Mouse (Mus musculus): Measurements from ENCODE around the gene Rhbdl1. TPM values are rescaled to one million over a fixed set of nuclear protein-coding genes. Genes with fewer than 3 reads are reported as not detected.

Rhbdl1 gene
- polyA plus RNA-seq, 1 experiment from 2014 or later, result 57.8 TPM

GRCm38 (mm10) chr17:25792615-25793014 is 44.5 kb downstream of the Rhbdl1 start, which contains the start of gene Fam173a:
Gene Fam173a, minus strand, starts transcription at chr17:25792901.
- H3K4me1 ChIP-seq, result peaks cover 55% of the 10 kb centered on the region
- H3K4me2 ChIP-seq, result peak within 1 kb of the TSS; percentile 95
- peaks cover 10% of the 10 kb centered on the region; the same call in 1 of the 2 replicates for H3K36me3 ChIP-seq (replicated peaks)
- H3K9me3 ChIP-seq, result no peaks in the 10 kb centered on the region
- H3K9ac ChIP-seq, result peak within 1 kb of the TSS; percentile 83
- H3K27me3 ChIP-seq (replicated peaks), result no peaks in the 10 kb centered on the region; the same call in 1 of the 2 replicates
- H3K27ac ChIP-seq, result peak within 1 kb of the TSS; percentile 95
- H3K4me3 ChIP-seq, result peak within 1 kb of the TSS; percentile 61
- ATAC-seq (replicated peaks), result peak; percentile 50
- 0% methylated on average over 14 of the region's 14 CpGs for WGBS

GRCm38 (mm10) chr17:25791843-25792527 is 45.1 kb downstream of the Rhbdl1 start:
- no peaks in the 10 kb centered on the region for H3K9me3 ChIP-seq

GRCm38 (mm10) chr17:25791320-25791842 is 45.7 kb downstream of the Rhbdl1 start:
- Histone ChIP-seq H3K27ac (peak overlapping the region; percentile 95), H3K4me3 (peak overlapping the region; percentile 61), H3K9me3 (no peaks in the 10 kb centered on the region), H3K27me3 (replicated peaks) (no peaks in the 10 kb centered on the region; the same call in 1 of the 2 replicates), H3K4me2 (peak overlapping the region; percentile 95), H3K4me1 (peaks cover 44% of the 10 kb centered on the region), H3K9ac (peak overlapping the region; percentile 83), H3K36me3 (replicated peaks) (peaks cover 11% of the 10 kb centered on the region; the same call in 1 of the 2 replicates)
- WGBS, result 28% methylated on average over 19 of the region's 19 CpGs
- ATAC-seq (replicated peaks), result no peak; the same call in 1 of the 2 replicates

More at GRCm38 (mm10) chr17:25791843-25792527, 45.1 kb downstream of the Rhbdl1 start:
- WGBS, result under 1% methylated on average over 45 of the region's 45 CpGs
- Histone ChIP-seq H3K4me2 (peak overlapping the region; percentile 95), H3K4me1 (peaks cover 50% of the 10 kb centered on the region), H3K9ac (peak overlapping the region; percentile 83), H3K4me3 (peak overlapping the region; percentile 61), H3K27ac (peak overlapping the region; percentile 95), H3K27me3 (replicated peaks) (no peaks in the 10 kb centered on the region; the same call in 1 of the 2 replicates), H3K36me3 (replicated peaks) (peaks cover 11% of the 10 kb centered on the region; the same call in 1 of the 2 replicates)
- ATAC-seq (replicated peaks), result peak; percentile 75

GRCm38 (mm10) chr17:25786781-25787504 is 50.2 kb downstream of the Rhbdl1 start:
- 93% methylated on average over 9 of the region's 9 CpGs for WGBS

GRCm38 (mm10) chr17:25786280-25786679 is 50.8 kb downstream of the Rhbdl1 start, which contains the start of gene Ccdc78:
Gene Ccdc78, plus strand, starts transcription at chr17:25786580.
- peaks cover 25% of the 10 kb centered on the region; the same call in 1 of the 2 replicates for H3K36me3 ChIP-seq (replicated peaks)
- no peaks in the 10 kb centered on the region for H3K9me3 ChIP-seq
- ATAC-seq (replicated peaks), result no peak
- no peaks in the 10 kb centered on the region for H3K27me3 ChIP-seq (replicated peaks)
- H3K4me3 ChIP-seq, result peak within 1 kb of the TSS; percentile 74
- peaks cover 33% of the 10 kb centered on the region for H3K4me1 ChIP-seq
- 90% methylated on average over 3 of the region's 3 CpGs for WGBS
- peak within 1 kb of the TSS; percentile 89 for H3K27ac ChIP-seq
- peak within 1 kb of the TSS; percentile 83 for H3K4me2 ChIP-seq
- peak within 1 kb of the TSS; percentile 71 for H3K9ac ChIP-seq

More at GRCm38 (mm10) chr17:25786781-25787504, 50.2 kb downstream of the Rhbdl1 start:
- H3K4me1 ChIP-seq, result peaks cover 37% of the 10 kb centered on the region
- H3K9me3 ChIP-seq, result no peaks in the 10 kb centered on the region
- H3K36me3 ChIP-seq (replicated peaks), result peaks cover 24% of the 10 kb centered on the region; the same call in 1 of the 2 replicates
- no peak overlapping the region for H3K27ac ChIP-seq
- no peak overlapping the region for H3K4me3 ChIP-seq
- H3K27me3 ChIP-seq (replicated peaks), result no peaks in the 10 kb centered on the region
- no peak overlapping the region for H3K4me2 ChIP-seq
- no peak for ATAC-seq (replicated peaks)
- H3K9ac ChIP-seq, result no peak overlapping the region

GRCm38 (mm10) chr17:25785281-25785745 is 51.8 kb downstream of the Rhbdl1 start, which contains the start of gene Haghl:
Gene Haghl, minus strand, starts transcription at chr17:25785673.
- H3K9ac ChIP-seq, result peak within 1 kb of the TSS; percentile 71
- peaks cover 24% of the 10 kb centered on the region for H3K4me1 ChIP-seq
- H3K27ac ChIP-seq, result peak within 1 kb of the TSS; percentile 89
- no peaks in the 10 kb centered on the region for H3K27me3 ChIP-seq (replicated peaks)
- peak; percentile 82 for ATAC-seq (replicated peaks)
- H3K4me2 ChIP-seq, result peak within 1 kb of the TSS; percentile 83
- H3K9me3 ChIP-seq, result no peaks in the 10 kb centered on the region
- peak within 1 kb of the TSS; percentile 74 for H3K4me3 ChIP-seq
- H3K36me3 ChIP-seq (replicated peaks), result peaks cover 25% of the 10 kb centered on the region; the same call in 1 of the 2 replicates
- under 1% methylated on average over 23 of the region's 23 CpGs for WGBS

Small RNA genes lying within 50 kb of the gene (microRNA-seq; reads per million reads assigned to microRNA genes)
- gene Mir3082, result not detected

Other genes with a start within 250 kb of the Rhbdl1 start
- 3.5 and 4.0 TPM in 2 replicates for gene Gng13, start 120.1 kb downstream of the Rhbdl1 start, polyA plus RNA-seq (2015; fragmentation: Nextera tagmentation; extraction: Ambion mirVana)
- gene Chtf18, start 109.9 kb downstream of the Rhbdl1 start, polyA plus RNA-seq (2015; fragmentation: Nextera tagmentation; extraction: Ambion mirVana), result 5.7 and 6.3 TPM in 2 replicates
- 27.7 and 30.5 TPM in 2 replicates for gene Rpusd1, start 109.6 kb downstream of the Rhbdl1 start, polyA plus RNA-seq (2015; fragmentation: Nextera tagmentation; extraction: Ambion mirVana)
- not detected in 2 replicates for gene Mslnl, start 101.3 kb downstream of the Rhbdl1 start, polyA plus RNA-seq (2015; fragmentation: Nextera tagmentation; extraction: Ambion mirVana)
- gene Msln, start 82.9 kb downstream of the Rhbdl1 start, polyA plus RNA-seq (2015; fragmentation: Nextera tagmentation; extraction: Ambion mirVana), result 0.32 and 0.43 TPM in 2 replicates
- 30.3 and 32.6 TPM in 2 replicates for gene Narfl, start 63.5 kb downstream of the Rhbdl1 start, polyA plus RNA-seq (2015; fragmentation: Nextera tagmentation; extraction: Ambion mirVana)
- gene Haghl, start 51.6 kb downstream of the Rhbdl1 start, polyA plus RNA-seq (2015; fragmentation: Nextera tagmentation; extraction: Ambion mirVana), result 160 TPM in 2 replicates
- gene Ccdc78, start 50.7 kb downstream of the Rhbdl1 start, polyA plus RNA-seq (2015; fragmentation: Nextera tagmentation; extraction: Ambion mirVana), result 0.24 and 0.44 TPM in 2 replicates
- gene Fam173a, start 44.4 kb downstream of the Rhbdl1 start, polyA plus RNA-seq (2015; fragmentation: Nextera tagmentation; extraction: Ambion mirVana), result 92.6 and 93.7 TPM in 2 replicates
- gene AC134908.4, start 41.6 kb downstream of the Rhbdl1 start, polyA plus RNA-seq (2015; fragmentation: Nextera tagmentation; extraction: Ambion mirVana), result 1.3 TPM in 1 of 2 replicates, not detected in the other
- 32.6 and 36.3 TPM in 2 replicates for gene Metrn, start 40.2 kb downstream of the Rhbdl1 start, polyA plus RNA-seq (2015; fragmentation: Nextera tagmentation; extraction: Ambion mirVana)
- 50.8 and 50.9 TPM in 2 replicates for gene Fbxl16, start 28.2 kb downstream of the Rhbdl1 start, polyA plus RNA-seq (2015; fragmentation: Nextera tagmentation; extraction: Ambion mirVana)
- gene Wdr24, start 13.7 kb downstream of the Rhbdl1 start, polyA plus RNA-seq (2015; fragmentation: Nextera tagmentation; extraction: Ambion mirVana), result 35.2 and 36.7 TPM in 2 replicates
- gene Jmjd8, start 8.4 kb downstream of the Rhbdl1 start, polyA plus RNA-seq (2015; fragmentation: Nextera tagmentation; extraction: Ambion mirVana), result 61.9 and 63.0 TPM in 2 replicates
- gene Stub1, start 3.9 kb downstream of the Rhbdl1 start, polyA plus RNA-seq (2015; fragmentation: Nextera tagmentation; extraction: Ambion mirVana), result 373 and 381 TPM in 2 replicates
- gene Gm20683, start 4.5 kb upstream of the Rhbdl1 start, polyA plus RNA-seq (2015; fragmentation: Nextera tagmentation; extraction: Ambion mirVana), result 14.2 and 14.7 TPM in 2 replicates
- 17.2 and 18.3 TPM in 2 replicates for gene Rhot2, start 7.6 kb upstream of the Rhbdl1 start, polyA plus RNA-seq (2015; fragmentation: Nextera tagmentation; extraction: Ambion mirVana)
- 19.7 and 23.3 TPM in 2 replicates for gene Wdr90, start 24.2 kb upstream of the Rhbdl1 start, polyA plus RNA-seq (2015; fragmentation: Nextera tagmentation; extraction: Ambion mirVana)
- 18.5 and 19.8 TPM in 2 replicates for gene Mcrip2, start 31.5 kb upstream of the Rhbdl1 start, polyA plus RNA-seq (2015; fragmentation: Nextera tagmentation; extraction: Ambion mirVana)
- gene Mettl26, start 37.8 kb upstream of the Rhbdl1 start, polyA plus RNA-seq (2015; fragmentation: Nextera tagmentation; extraction: Ambion mirVana), result 70.5 and 71.1 TPM in 2 replicates
- gene Wfikkn1, start 43.6 kb upstream of the Rhbdl1 start, polyA plus RNA-seq (2015; fragmentation: Nextera tagmentation; extraction: Ambion mirVana), result 0.47 and 0.54 TPM in 2 replicates
- gene Rab40c, start 82.4 kb upstream of the Rhbdl1 start, polyA plus RNA-seq (2015; fragmentation: Nextera tagmentation; extraction: Ambion mirVana), result 56.7 and 57.5 TPM in 2 replicates
- 71.9 and 75.8 TPM in 2 replicates for gene Pigq, start 107.6 kb upstream of the Rhbdl1 start, polyA plus RNA-seq (2015; fragmentation: Nextera tagmentation; extraction: Ambion mirVana)
- 0.73 and 0.80 TPM in 2 replicates for gene Nhlrc4, start 107.7 kb upstream of the Rhbdl1 start, polyA plus RNA-seq (2015; fragmentation: Nextera tagmentation; extraction: Ambion mirVana)
- gene A930017K11Rik, start 115.3 kb upstream of the Rhbdl1 start, polyA plus RNA-seq (2015; fragmentation: Nextera tagmentation; extraction: Ambion mirVana), result 3.1 and 6.1 TPM in 2 replicates
- gene Capn15, start 148.5 kb upstream of the Rhbdl1 start, polyA plus RNA-seq (2015; fragmentation: Nextera tagmentation; extraction: Ambion mirVana), result 22.2 and 23.8 TPM in 2 replicates
- gene Rab11fip3, start 232.3 kb upstream of the Rhbdl1 start, polyA plus RNA-seq (2015; fragmentation: Nextera tagmentation; extraction: Ambion mirVana), result 32.2 and 32.6 TPM in 2 replicates